Mouse (Mus musculus): ENCODE results near the gene Sh3rf3.

DNA sequence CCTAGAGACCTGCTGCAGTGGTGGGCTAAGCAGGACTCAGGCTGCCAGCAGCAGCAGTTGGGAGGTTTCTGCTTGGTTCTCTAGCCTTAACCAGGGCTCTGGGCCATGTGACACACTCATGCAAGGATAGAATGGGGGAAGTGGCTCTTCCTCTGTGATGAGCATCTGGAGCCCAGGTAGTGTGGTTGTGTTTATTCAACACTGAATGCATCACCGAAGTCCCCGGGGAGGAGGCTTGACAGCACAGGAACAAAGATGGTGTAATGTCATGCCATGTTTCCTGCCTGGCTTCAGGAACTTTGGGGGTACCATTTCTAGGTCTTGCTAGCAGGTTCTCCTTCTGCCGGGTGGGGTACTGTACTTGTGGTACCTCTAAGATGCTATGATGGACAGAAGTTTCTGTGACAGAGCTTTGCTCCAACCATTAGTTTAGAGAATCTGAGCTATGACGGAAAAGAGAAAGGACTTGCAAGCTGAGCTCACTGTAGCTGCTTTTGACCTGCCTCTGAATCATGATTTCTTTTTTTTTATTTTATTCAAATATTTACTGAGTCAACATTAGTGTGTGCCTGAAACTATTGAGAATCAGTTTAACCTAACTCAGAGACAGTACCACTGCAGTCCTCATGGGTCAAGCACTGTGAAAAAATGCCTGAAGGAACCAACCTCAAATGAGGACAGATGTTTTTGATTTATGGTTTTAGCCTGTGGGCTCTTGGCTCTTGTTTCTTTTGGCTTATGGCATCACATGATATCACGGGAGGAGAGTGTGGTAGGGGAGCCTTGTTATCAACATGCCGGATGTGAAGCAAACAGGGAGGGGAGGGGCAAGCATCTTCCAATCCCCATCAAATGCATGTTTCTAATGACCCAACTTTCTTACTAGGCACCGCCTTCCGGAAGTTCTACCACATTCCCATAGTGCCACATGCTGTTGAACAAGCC is 102.4 kb downstream of the Sh3rf3 start:
- TF ChIP-seq POLR2A (IDR thresholded peaks at IDR 0.05; ENCODE audit: low read depth, low read length): no peak
- TF ChIP-seq CTCF (IDR thresholded peaks at IDR 0.05; ENCODE audit: extremely low read depth, insufficient read length, insufficient replicate concordance, low read depth, low read length): no peak

All from small intestine, adult 2 months (tissue).